ENCODE assay signal across 30 mouse cellular contexts in the genomic region with DNA sequence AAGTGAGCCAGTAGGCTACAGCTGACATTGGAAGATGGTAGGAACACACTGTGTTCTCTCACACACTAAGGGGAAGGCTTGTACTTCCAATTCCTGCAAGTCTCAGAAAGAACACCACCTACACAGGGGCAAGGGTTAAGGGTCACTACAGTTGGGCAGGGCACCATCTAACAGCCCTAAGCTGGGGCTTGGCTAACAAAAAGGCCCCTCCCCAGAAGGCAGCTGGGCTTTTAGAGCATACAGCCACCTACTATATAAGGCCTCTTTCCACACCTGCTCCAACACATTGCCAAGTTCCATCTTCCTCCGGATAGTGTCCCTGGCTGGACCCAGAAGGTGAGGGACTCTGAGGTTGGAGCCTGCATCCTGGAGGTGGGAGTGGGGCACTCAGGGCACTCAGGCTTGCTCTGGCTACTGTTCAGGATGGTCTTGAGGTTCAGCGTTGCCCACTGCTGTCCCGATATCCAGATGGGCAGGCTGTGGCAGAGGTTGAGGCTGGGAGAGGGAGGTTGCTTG. TPM values are rescaled to one million over a fixed set of nuclear protein-coding genes. Genes with fewer than 3 reads are reported as not detected.
DNase-seq lines count a peak whose midpoint lies in the region; ATAC-seq and TF ChIP-seq lines count a peak whose summit lies in the region.
"Had no signal": no experiment of that assay in that cellular context is flagged by ENCODE, and none has a peak within 500 bp of the region (broad histone marks: within the 10 kb centered on the region; RNA-seq: fewer than 3 reads in every experiment).

A gene (plus strand): TSS at position 281 of the 516 bp plus-strand sequence.

- DNase-seq in layer of hippocampus, adult 2 months (ENCODE audit: low spot score in 2 of 2), result peak; percentile 10 to 25
- no peak for DNase-seq in layer of hippocampus, postnatal 25 days (ENCODE audit: extremely low spot score in 1 of 2, low spot score in 1 of 2)
- DNase-seq in intestine, embryonic 14.5 days (ENCODE audit: low spot score), result no peak
- peak; percentile 27 to 35 for DNase-seq in layer of hippocampus, postnatal 36 days
- no peak for DNase-seq in left cerebral cortex, adult 9 months (ENCODE audit: low spot score in 2 of 2)
- DNase-seq in right cerebral cortex, adult 2 months (ENCODE audit: low spot score in 2 of 2), result no peak
- DNase-seq: cerebellum, adult 18-20 months; cerebellum, postnatal 14 days; gastrocnemius, postnatal 10 days; heart, adult 18-20 months; heart, postnatal 14 days; kidney, adult 2 months; kidney, postnatal 10 days; lung, adult 2 months; lung, postnatal 36 days; midbrain, embryonic 14.5 days; right cerebral cortex, postnatal 14 days had no signal

- 0 out of 2 replicates have a peak within 1 kb of the TSS, but pooled peaks have one; percentile 13 for H3K4me2 ChIP-seq in intestine, embryonic 14.5 days (ENCODE audit: low read length)
- no peak within 1 kb of the TSS for H3K4me2 ChIP-seq in forebrain, embryonic 12.5 days
- H3K4me2 ChIP-seq: heart, embryonic 13.5 days; limb, embryonic 12.5 days; liver, embryonic 11.5 days had no signal

- H3K4me3 ChIP-seq in layer of hippocampus, adult 2 months, result no peak within 1 kb of the TSS
- H3K4me3 ChIP-seq in intestine, embryonic 14.5 days (ENCODE audit: low read depth, low read length), result peak within 1 kb of the TSS; percentile 13; the same call in 1 of the 2 replicates
- H3K4me3 ChIP-seq in forebrain, embryonic 12.5 days (replicated peaks), result no peak within 1 kb of the TSS
- H3K4me3 ChIP-seq: heart, embryonic 13.5 days; limb, embryonic 12.5 days had no signal

- no peaks in the 10 kb centered on the region for H3K9me3 ChIP-seq in intestine, embryonic 14.5 days (ENCODE audit: control insufficient read depth, low read length)
- no peaks in the 10 kb centered on the region for H3K9me3 ChIP-seq in forebrain, embryonic 12.5 days
- H3K9me3 ChIP-seq: heart, embryonic 13.5 days; limb, embryonic 12.5 days had no signal

- 0 out of 2 replicates have a peak within 1 kb of the TSS, but pooled peaks have one; percentile 13 for H3K9ac ChIP-seq in intestine, embryonic 14.5 days (ENCODE audit: low read length)
- H3K9ac ChIP-seq in forebrain, embryonic 12.5 days, result no peak within 1 kb of the TSS
- H3K9ac ChIP-seq: heart, embryonic 13.5 days; limb, embryonic 12.5 days had no signal

- 81% methylated on average over 3 of the region's 3 CpGs for WGBS in intestine, embryonic 14.5 days
- 88% methylated on average over 3 of the region's 3 CpGs for WGBS in forebrain, embryonic 12.5 days

- H3K4me1 ChIP-seq in intestine, embryonic 14.5 days (replicated peaks; ENCODE audit: control insufficient read depth, insufficient read depth, low read length), result 0 out of 2 replicates have a peak, but pooled peaks cover 8% of the 10 kb centered on the region
- H3K4me1 ChIP-seq in forebrain, embryonic 12.5 days, result no peaks in the 10 kb centered on the region
- H3K4me1 ChIP-seq: heart, embryonic 13.5 days; limb, embryonic 12.5 days had no signal

- H3K36me3 ChIP-seq in intestine, embryonic 14.5 days (ENCODE audit: control insufficient read depth, insufficient read depth, low read length), result no peaks in the 10 kb centered on the region
- H3K36me3 ChIP-seq in forebrain, embryonic 12.5 days (replicated peaks), result no peaks in the 10 kb centered on the region
- H3K36me3 ChIP-seq: heart, embryonic 13.5 days; limb, embryonic 12.5 days had no signal

- no peak for ATAC-seq in intestine, embryonic 14.5 days (replicated peaks; ENCODE audit: low FRiP score, low TSS enrichment, low read depth)
- no peak for ATAC-seq in forebrain, embryonic 12.5 days (ENCODE audit: low FRiP score)
- ATAC-seq: hindbrain, postnatal 0 days had no signal

- TF ChIP-seq CTCF in layer of hippocampus, adult 2 months (conservative IDR thresholded peaks at IDR 0.05), result no peak

- H3K27me3 ChIP-seq in intestine, embryonic 14.5 days (replicated peaks; ENCODE audit: control insufficient read depth, insufficient read depth, low read length), result no peaks in the 10 kb centered on the region
- H3K27me3 ChIP-seq in forebrain, embryonic 12.5 days, result no peaks in the 10 kb centered on the region
- H3K27me3 ChIP-seq: limb, embryonic 12.5 days had no signal

- peak within 1 kb of the TSS; percentile 46; the same call in 1 of the 2 replicates for H3K27ac ChIP-seq in layer of hippocampus, adult 2 months
- H3K27ac ChIP-seq in intestine, embryonic 14.5 days (ENCODE audit: low read depth), result peak within 1 kb of the TSS; percentile 47
- H3K27ac ChIP-seq in forebrain, embryonic 12.5 days, result no peak within 1 kb of the TSS
- H3K27ac ChIP-seq: heart, embryonic 13.5 days; hindbrain, postnatal 0 days; limb, embryonic 12.5 days had no signal

RNA-seq across cellular contexts. Expression of the gene that starts here (rescaled TPM):
- not detected for total RNA-seq in layer of hippocampus, adult 2 months (2021)
- total RNA-seq in layer of hippocampus, postnatal 25 days (2021), result under 1 TPM in 1 of 2 experiments, not detected in 1; 0.25 TPM
- 274 and 403 TPM in 2 replicates for polyA plus RNA-seq in intestine, embryonic 14.5 days (2014; fragmentation: Nextera tagmentation; extraction: Ambion mirVana)
- under 1 TPM in 1 of 2 experiments, not detected in 1; 0.30 TPM for total RNA-seq in layer of hippocampus, postnatal 36 days (2021)
- not detected in 2 replicates for polyA plus RNA-seq in forebrain, embryonic 12.5 days (2016; fragmentation: Nextera tagmentation; extraction: Ambion mirVana)
- total RNA-seq: adrenal gland, adult 18-20 months; ES-E14; gastrocnemius, postnatal 10 days; heart, adult 18-20 months; heart, postnatal 14 days; hindbrain, postnatal 0 days; left cerebral cortex, postnatal 14 days; megakaryocyte-erythroid progenitor cell, adult 5-6 weeks had no signal
- polyA plus RNA-seq: embryonic facial prominence, embryonic 11.5 days; forebrain, embryonic 11.5 days; heart, embryonic 13.5 days; hindbrain, embryonic 11.5 days; hindbrain, postnatal 0 days; limb, embryonic 12.5 days; midbrain, embryonic 14.5 days; neural tube, embryonic 11.5 days had no signal

Comparison
In these comparisons a context has a peak if more than half of its experiments do, and no peak if none do; other contexts are left out.
1. RNA of the gene that starts here (polyA plus RNA-seq): 274 to 403 TPM in intestine, embryonic 14.5 days; not detected in forebrain, embryonic 12.5 days; every median in the first group is over 100 times any median in the second.
2. Peak in DNase-seq and H3K27ac ChIP-seq in layer of hippocampus, adult 2 months; RNA of the gene not detected or under 1 TPM.
3. Peak in DNase-seq in layer of hippocampus, postnatal 36 days; RNA of the gene not detected or under 1 TPM.